Mouse (Mus musculus) megakaryocyte, embryonic 14.5 days (primary cell): Measurements from ENCODE around the gene 1700025G04Rik.

ENCODE experiments used
- FLI1 ChIP-seq: IDR thresholded peaks from 2 replicates; pipeline ENCODE4 v1.6.1; 2012; ENCODE audit warnings: low read length, inconsistent platforms, mixed read lengths
- GATA1 ChIP-seq: IDR thresholded peaks from 3 replicates; pipeline ENCODE4 v1.6.1; 2012; ENCODE audit warnings: mixed read lengths, low read length, inconsistent platforms, borderline replicate concordance

DNA sequence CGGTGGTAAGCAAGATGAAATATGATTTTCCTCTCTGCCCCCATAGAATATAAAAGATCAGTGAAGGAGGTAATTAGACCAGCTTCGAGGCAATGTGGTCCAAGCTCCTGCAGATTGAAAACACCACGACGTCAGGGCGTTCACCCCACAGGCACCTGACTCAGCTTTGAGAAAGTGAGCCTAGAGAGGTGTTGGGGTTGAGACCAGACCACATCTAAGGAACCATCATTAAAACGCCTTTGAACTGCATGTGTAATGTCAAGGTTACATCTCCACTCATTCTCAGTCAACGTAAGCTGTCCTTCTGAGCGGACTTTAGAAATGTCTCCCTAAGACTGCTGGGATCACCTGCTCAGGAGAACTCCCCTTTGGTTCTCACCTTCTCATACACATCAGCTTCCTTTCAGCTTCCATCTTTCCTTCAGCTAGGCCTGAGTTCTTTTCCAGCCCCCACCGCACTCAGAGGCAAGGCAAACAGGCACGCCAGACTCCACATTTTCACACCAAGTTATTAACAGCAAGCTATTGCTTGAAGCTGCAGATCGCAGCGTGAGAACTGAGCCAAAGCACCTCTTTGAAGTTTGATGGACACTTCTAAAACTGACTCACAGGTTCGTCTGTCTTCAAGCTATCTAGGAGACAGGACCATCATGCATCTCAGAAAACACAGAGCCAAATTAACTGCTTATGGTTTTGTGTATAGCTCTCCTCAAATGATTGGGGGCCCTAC lies 79.5 kb downstream of the 1700025G04Rik start:
- TF ChIP-seq GATA1 (no peak), FLI1 (no peak)
